Comparison of ENCODE assay signal across 13 mouse cellular contexts in the genomic region with DNA sequence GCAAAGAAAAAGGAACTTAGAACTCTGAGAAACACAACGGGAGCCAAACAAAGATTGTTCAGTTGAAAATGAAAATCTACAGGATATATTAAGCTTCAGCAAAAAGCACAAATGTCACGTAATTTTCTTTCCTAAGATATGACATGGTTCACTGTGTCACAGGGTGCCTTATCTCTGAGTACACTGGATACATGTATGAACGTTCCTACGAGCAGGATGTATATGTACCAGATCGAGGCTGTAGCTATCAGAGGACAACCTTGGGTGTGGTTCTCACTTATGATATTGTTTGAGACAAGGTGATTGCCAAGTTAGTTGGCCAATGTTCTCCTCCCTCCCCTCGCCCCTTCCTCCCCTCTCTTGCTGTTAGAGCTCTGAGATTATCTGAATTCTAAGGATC.
"Had no signal": no experiment of that assay in that cellular context is flagged by ENCODE, and none has a peak within 500 bp of the region (broad histone marks: within the 10 kb centered on the region; RNA-seq: fewer than 3 reads in every experiment).

No protein-coding gene starts in this region.

- H3K27me3 ChIP-seq: limb, embryonic 12.5 days; lung, embryonic 15.5 days; midbrain, embryonic 13.5 days had no signal

- H3K4me3 ChIP-seq: layer of hippocampus, adult 2 months; limb, embryonic 12.5 days; lung, embryonic 15.5 days; midbrain, embryonic 13.5 days had no signal

- H3K4me1 ChIP-seq: limb, embryonic 12.5 days; lung, embryonic 15.5 days had no signal

- H3K27ac ChIP-seq: kidney, postnatal 0 days; layer of hippocampus, adult 2 months; limb, embryonic 12.5 days; lung, embryonic 15.5 days; macrophage; midbrain, embryonic 13.5 days had no signal

- DNase-seq: kidney, adult 11 months; kidney, adult 9 months; kidney, postnatal 4 days; lung, postnatal 14 days; right cerebral cortex, adult 18-20 months; right cerebral cortex, postnatal 25 days; thymus, postnatal 36 days had no signal

- H3K9me3 ChIP-seq: limb, embryonic 12.5 days; lung, embryonic 15.5 days; midbrain, embryonic 13.5 days had no signal

- ATAC-seq: midbrain, embryonic 13.5 days had no signal

- H3K9ac ChIP-seq: limb, embryonic 12.5 days; lung, embryonic 15.5 days; midbrain, embryonic 13.5 days had no signal

- H3K36me3 ChIP-seq: lung, embryonic 15.5 days; midbrain, embryonic 13.5 days had no signal

- H3K4me2 ChIP-seq: limb, embryonic 12.5 days; lung, embryonic 15.5 days; midbrain, embryonic 13.5 days had no signal
